Mouse (Mus musculus): Measurements from ENCODE around the gene Tbkbp1.

DNA sequence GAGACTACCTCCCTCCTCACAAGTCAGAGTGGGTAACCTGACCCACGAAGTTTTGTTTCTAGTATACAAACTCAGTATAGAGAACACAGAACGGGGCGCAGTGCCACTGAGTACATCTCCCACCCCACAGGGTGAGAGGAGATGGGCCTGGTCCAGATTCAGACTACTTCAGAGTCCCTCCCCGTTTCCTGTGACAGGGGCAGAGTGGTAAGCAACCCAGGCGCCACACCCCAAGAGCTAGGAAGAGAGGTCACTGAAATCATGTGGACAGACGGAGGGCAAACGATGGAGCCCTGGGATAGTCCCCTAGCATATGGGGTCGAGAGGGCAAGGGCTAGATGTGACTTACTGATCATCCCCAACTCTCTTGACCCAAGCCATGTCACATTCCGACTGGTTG lies 5.3 kb downstream of the Tbkbp1 start:
- TF ChIP-seq TCF3 (IDR thresholded peaks at IDR 0.05; ENCODE audit: insufficient read length, low read depth) (no peak), USF1 (IDR thresholded peaks at IDR 0.05; ENCODE audit: low read depth) (no peak), POLR2A (IDR thresholded peaks at IDR 0.05; ENCODE audit: insufficient read length, low read depth) (no peak), TCF12 (IDR thresholded peaks at IDR 0.05; ENCODE audit: insufficient read depth, poor library complexity, severe bottlenecking) (no peak), POLR2AphosphoS2 (IDR thresholded peaks at IDR 0.05; ENCODE audit: insufficient read length, low read depth) (no peak), E2F4 (IDR thresholded peaks at IDR 0.05; ENCODE audit: insufficient read depth) (no peak), MYOG (IDR thresholded peaks at IDR 0.05; ENCODE audit: control insufficient read depth in 1 of 3, insufficient read depth in 1 of 3, insufficient read length in 2 of 3, low read depth in 2 of 3) (no peak), MYOD1 (IDR thresholded peaks at IDR 0.05; ENCODE audit: control insufficient read depth in 1 of 3, insufficient read length in 2 of 3, low read depth in 2 of 3) (no peak)

Data from myocyte (in vitro differentiated cells).